Mouse (Mus musculus) olfactory bulb, adult 2 months (tissue): ENCODE measurements around the gene Erg.

Source experiments
- CTCF ChIP-seq: fragments of 200-500 bp; IDR thresholded peaks from 2 replicates; pipeline ENCODE4 v1.5.1; 2012; ENCODE audit warnings: low read depth, mild to moderate bottlenecking, low read length, moderate library complexity; ENCODE audit not compliant: insufficient read depth
- POLR2A ChIP-seq: fragments of 200-500 bp; IDR thresholded peaks from 2 replicates; pipeline ENCODE4 v1.6.1; 2012; ENCODE audit warnings: mild to moderate bottlenecking, low read depth, low read length, moderate library complexity; ENCODE audit not compliant: insufficient read depth

- TF ChIP-seq CTCF = no peak
- no peak for TF ChIP-seq POLR2A
These were observed 130.9 kb downstream of the Erg start for GRCm38 (mm10) chr16:95455461-95455860.
